Mouse (Mus musculus) monocyte, adult 5-6 weeks (primary cell): Measurements from ENCODE around the gene Erc1. TPM values are rescaled to one million over a fixed set of nuclear protein-coding genes. Genes with fewer than 3 reads are reported as not detected.
"Not testable (repeated sequence)": the region's sequence is repeated elsewhere in the genome, so short reads cannot be mapped to it uniquely, and the experiment has no call there.

ENCODE experiments used
- ATAC-seq: fragments of 153-309, 156-312 bp; replicated peaks from 2 replicates; pipeline ENCODE4 v1.8.0; 2017; ENCODE audit warnings: mild to moderate bottlenecking; ENCODE audit not compliant: low TSS enrichment, insufficient number of reproducible peaks, severe bottlenecking, poor library complexity, low FRiP score
- total RNA-seq: library from RNA; stranded (forward); fragments of 200-1000, 200-491, 200-594 nt; gene quantifications from 3 replicates; pipeline ENCODE4 v1.2.3, GENCODE M21; 2017

Gene Erc1
- total RNA-seq, 1 experiment from 2014 or later, result 6.7 TPM

DNA sequence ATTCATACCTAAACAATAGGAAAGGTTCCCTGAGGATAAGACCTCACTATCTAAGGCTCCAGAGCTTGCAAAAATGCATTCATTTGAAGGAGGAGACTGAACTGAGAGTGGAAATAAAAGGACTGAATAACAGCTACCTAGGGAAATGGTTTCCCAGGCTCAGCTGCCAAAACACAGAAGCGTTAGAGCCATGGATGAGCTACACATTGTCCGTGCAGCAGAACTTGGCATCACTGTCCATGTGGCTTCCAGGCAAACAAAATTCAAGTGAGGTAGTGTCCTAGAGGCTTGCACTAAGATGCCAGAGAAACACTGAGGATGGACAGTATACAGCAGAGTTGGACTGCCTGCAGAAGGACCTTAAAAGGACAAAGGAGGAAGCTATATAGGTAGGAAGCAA, 112.0 kb downstream of the Erc1 start:
- no peak for ATAC-seq

DNA sequence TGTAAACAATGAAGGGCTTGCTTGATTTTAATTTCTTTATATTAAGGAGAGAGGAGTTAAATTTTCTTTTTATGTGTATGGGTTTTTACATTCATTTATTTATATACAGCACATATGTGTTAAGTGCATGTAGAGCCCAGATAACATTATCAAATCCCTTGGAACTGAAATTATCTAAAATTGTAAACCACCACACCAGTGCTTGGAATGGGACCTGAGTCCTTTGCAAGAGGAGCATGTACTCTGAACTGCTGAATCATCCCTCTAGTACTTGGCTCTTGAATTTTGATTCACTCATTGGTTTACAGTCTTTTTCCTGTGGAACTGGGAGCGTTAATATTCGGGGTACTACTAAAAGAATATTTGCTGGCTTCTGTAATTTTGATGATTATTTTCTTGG, 116.8 kb downstream of the Erc1 start:
- no peak for ATAC-seq

DNA sequence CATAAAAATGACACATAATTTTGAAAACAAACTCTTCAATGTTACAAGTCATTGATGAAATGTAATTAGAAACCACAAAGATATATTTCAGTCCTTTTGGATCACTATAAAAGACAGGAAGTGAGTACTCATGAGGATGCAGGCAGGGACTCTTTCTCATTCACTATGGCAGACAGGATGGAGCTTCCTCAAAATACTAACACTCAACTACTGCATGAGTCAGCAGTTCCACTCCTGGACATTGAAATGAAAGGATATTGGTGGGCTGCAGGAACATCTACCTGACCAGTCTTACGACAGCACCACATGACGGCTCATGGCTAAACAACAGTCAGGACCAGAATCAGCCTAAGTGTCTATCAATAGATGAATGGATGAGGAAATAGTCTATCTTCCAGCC, 132.7 kb downstream of the Erc1 start:
- ATAC-seq, result no peak

DNA sequence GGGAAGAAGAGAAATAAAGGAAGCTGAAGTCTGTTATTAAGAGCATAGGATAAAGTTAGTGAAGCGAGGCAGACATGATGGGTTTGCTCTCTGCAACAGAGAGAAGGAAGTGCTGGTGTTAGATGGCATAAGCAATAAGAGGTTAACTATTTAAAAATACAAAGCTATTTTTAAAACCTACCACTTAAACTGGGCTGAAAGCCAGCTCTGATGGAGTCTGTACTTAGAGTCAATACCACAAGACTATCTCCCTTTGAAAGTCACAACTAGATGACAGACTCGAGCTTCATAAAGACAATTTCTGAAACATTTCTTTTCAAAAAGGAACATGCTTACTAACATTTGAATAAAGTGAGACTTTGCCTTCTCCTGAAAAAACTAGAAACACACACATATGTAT, 134.0 kb downstream of the Erc1 start:
- no peak for ATAC-seq

DNA sequence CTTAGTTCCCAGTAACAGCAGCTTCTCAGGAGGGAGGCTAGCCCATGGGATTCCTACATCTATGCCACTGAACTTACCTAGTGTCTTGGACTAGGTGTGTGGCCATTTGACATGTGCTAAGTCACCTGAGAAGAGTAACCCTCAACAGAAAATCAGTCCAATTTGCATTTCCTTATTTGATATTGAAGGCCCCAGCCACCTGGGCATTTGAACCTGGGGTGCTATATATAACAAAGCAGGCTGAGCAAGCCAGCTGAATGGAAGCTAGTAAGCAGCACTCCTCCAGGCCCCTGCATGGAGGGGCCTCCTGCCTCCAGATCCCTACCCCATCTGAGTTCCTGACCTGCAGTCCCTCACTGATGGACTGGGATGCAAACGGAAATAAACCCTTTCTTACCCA, 135.5 kb downstream of the Erc1 start:
- no peak for ATAC-seq

DNA sequence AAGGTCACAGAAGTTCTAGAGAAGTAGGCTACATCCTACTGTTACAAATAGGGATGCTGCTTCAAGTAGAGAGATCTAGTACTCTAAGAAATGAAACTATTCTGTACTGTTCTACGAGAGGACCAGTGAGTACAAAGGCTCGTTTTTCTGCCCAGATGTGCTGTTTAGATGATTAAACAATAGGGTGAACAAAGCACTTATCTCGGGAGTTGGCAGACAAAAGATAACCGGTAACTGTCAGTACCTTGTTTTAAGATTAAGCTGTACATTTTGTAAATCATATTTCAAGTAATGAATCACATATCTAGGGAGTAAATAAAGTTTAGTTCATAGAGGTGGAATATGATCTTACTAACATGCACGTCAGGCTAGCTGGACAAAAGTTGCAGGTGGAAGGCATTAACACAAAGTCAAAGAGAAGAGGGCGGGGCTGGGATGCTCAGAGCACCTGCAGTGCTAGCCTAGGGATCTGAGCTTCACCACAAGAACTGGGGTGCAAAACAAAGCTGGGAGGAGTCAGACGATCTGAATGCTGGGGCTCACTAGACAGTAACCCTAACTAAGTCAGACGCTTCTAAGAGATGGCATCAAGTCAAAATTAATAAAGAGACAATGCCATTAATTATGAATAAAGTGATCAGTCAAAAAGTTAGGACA, 136.2 kb downstream of the Erc1 start:
- ATAC-seq, result no peak

DNA sequence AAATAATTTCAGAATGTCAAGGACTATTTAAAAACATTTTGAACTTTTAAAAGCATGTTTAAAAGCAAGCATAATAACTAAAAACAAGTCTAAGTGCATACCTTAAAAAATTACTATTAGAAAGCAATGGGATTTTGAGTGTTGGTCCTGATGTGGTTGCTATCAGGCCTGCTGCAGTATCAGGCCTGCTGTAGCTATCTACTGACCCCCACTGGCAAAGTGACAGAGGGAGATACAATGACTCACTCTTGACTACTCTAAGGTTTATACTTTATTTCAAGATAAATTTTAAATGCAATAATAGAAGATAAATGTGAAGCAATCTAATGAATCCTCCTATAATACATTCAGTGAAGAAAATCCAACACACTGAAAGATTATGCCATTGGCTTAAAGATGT, 138.4 kb downstream of the Erc1 start:
- ATAC-seq, result no peak

DNA sequence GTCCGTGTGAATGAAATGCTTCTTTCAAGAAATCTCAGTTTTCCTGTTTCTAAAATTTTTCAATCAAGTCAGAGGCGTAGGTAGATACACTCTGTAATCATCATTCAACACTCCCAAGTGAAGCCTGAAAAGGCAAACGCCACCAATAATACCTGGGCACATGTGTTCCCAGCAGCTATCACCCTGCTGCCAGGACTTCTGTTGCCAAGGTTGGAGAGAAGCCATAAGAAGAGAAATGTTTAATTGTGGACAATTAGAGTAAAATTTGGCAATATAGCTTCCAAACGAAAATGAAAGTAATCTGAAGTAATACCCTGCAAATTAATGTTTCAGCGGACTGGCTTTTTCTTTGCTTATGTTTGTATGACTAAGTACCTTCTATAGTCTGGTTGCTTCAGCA, 140.1 kb downstream of the Erc1 start:
- no peak for ATAC-seq

DNA sequence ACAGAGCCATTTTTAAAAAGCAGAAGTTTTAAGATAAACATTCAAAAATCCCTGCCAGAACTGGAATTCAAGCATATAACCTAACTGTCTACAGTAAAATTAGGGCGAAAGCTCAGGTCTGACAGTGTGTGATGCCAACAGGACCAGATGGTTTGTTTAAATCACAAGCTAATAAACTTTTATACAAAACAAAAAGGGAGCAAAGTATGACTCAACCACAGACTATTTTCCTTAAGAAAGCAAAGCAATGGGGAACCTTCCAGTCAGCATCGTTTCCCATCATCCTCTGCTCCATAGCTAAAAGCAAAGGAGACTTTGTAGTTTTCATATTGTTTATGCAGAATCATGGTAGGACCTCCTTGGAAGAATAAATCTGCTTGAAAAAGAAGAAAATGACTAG, 143.1 kb downstream of the Erc1 start:
- no peak for ATAC-seq

DNA sequence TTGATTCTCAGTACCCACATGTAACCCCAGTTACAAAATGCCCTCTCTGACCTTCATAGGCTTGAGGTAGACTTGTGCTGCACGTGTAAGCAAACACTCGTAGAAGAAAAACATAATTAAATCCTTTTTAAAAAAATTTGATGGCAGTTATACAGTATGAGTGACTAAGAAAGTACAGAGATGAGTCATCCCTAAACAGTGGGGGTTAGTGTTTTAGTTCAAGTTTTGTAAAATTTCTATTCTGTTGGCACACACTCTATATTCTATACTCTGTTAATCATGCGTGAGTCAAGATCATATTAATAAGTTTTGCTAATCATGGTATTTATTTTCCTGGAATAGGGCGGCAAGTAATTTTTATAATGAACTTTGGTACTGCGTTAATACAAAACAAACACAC, 155.2 kb downstream of the Erc1 start:
- ATAC-seq, result no peak

DNA sequence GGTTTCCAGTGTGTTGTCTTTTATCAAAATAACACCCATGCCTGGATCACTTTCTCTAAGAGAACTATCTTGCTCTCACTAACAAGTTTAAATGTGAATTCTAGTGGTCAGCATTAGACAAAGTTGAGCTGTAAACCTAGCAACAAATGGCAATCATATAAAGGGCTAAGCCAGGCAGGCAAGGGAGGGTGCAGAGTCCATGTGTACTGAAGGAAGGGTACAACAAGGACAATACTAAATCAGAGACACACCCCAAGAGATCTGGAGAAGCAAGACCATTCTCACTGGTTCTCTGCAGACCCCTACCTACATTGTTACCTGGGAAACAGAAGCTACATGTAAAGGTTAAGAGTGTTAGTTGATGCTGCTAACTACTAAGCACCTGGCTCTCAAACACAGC, 161.5 kb downstream of the Erc1 start:
- ATAC-seq, result no peak

DNA sequence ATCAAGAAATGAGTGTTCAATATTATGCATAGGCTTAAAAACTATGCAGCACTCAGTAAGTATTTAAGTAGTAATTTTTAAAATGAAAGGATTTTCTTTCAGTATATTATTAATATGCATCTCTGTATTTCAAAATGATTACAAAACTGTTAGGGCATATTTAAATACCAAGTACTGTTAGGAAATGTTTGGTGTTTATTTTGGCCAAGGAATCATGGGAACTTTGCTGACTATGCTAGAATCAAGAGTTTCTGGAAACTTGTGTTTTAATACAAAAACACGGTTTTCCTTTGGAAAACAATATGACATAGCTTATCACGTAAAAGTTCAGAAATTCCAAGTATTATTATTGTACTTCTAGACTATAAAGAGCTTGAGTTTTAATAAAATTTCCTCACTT, 167.2 kb downstream of the Erc1 start:
- no peak for ATAC-seq

DNA sequence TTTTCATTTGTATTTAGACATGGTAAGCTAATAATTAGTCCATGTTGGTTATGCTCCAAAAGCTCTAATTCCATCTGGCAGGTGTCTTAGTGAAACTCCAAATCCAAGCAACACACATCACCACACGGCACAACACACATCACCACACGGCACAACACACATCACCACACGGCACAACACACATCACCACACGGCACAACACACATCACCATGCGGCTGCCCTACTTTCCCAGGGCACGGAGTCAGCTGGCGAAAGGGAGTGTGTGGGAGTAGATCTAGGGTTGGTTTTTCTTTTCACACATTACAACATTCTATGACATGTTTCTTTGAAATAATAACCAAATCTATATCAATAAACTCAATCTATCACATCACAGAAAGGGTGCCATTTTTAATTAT, 173.2 kb downstream of the Erc1 start:
- ATAC-seq, result no peak

DNA sequence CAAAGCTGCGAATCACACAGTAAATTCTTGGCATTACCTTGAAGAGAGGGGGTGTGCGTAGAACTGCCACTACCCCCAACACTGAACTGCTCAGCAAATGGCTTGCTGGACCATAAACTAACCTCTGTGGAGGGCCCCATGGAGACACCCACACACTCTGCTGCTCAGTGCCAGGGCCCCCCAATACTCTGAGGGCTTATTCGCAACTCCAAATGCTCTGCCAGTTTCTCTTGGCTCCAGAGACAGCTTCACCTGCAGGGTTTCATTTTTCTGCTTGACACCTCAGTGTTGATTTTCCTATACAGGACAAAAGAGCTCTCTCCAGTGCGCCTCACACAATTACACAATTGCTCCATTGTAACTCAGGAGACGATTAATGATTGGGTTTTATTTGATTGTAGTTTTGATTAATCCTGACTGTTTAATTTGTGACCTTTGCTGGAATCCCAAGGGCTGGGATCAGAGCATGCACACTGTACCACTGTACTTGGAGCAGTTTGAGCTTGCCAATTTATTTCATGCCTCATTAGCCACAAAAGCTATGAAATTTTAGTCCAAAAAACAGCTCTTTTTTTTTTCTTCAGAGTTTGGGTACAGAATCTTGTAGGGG, 173.7 kb downstream of the Erc1 start:
- no peak for ATAC-seq

DNA sequence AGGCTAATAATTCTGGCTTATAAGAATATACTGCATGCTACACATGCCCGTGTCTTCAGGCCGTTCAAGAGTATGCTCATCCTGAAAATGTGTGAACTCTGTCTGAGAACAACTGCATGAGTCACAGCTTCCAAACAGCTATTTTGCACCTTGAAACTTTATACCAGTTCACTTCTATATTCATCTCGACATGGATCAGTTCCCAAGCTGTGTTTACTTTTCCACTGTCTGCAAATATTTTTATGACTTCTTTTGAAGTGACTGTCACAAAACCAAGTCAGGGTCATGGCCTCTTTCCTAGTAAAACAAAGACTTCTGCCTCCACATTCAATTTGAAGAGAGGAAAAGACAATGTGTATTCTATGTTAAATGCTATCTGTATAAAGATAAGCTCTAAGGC, 178.2 kb downstream of the Erc1 start:
- no peak for ATAC-seq

DNA sequence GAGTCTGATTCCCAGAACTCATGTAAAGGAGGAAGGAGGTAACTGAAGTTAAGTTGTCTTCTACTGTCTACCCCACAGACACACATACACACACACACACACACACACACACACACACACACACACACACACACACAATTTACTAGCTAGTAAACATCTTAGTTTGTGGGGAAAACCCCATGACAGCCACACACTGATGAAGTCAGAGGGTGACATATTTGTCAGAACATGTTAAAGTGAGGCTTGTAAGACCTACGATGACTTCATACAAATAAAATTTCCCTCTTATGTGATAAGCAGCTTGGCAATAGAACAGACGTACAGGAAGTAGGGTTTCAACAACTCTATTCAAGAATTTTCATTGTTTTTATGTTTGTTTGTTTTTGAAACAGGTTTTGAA, 185.0 kb downstream of the Erc1 start:
- no peak for ATAC-seq

DNA sequence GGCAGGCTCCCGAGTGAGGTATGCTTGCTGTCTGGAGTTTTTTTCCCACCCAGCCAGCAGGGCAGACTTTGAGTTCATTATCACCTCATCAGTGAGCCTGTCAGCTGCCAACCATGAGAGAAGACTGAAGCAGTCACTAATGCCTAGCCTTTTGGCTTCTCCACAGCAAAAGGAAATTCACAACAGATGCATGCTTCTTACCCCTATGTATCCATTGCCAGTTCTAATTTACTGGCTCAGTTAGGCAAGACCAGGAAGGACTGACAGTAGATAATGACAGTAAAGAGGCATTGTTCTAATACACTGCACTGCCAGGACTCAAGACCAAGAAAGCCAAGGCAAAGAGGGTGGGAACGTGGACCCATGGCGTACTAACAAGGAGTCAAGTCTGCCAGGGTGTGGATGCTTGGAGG, 186.9 kb downstream of the Erc1 start:
- no peak for ATAC-seq

DNA sequence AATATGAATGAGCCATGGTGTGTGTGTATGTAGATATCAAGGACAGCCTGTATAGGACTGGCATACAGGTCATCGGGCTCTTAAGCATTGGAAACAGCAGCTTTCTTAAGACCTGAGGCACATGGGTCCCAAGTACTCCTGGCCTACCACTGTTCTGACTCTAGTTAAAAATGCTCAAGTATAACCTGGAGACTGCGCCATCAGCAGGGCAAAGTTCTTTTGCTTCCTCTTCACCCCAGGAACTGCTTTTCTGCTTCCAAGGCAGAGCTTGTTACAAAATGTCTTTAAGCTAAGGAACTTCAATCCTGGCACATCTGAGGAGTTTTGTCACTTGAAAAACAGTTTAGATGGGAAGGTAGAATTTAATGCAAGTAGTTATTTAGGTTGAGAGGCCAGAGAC, 189.5 kb downstream of the Erc1 start:
- ATAC-seq, result no peak

DNA sequence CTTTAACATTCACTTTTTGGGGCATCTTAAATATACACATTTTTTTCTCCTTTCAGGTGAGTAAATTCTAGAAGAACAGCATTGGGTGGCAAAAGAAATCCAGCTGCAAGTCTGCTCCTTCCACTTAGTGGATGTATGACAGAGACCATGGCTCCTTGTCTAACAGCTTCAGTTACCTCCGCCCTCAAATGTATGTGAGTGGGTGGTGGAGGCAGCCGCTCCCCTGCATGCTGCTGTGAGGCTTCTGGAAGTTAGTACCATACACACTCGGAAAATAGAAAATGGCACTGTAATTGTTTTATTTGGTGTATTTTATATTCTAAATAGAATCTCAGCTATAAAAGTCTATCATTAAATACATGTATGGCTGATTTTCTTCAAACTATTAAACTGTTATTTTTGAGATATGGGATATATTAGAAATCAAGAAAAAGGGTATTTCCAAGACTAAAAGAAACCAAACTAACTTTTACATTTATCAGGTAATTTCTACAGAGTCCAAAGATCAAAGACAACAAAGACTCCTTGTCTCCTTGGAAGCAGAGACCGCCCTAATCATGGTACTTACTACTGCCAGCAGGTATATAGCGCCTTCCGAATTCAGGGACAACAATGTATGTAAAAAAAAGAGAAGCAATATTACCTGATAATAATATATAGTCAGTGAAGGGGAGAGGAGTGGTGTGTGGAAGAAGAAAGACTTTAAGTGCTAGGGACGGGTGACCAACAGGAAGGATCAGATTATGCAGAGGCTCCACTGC, 190.4 kb downstream of the Erc1 start:
- ATAC-seq, result no peak

DNA sequence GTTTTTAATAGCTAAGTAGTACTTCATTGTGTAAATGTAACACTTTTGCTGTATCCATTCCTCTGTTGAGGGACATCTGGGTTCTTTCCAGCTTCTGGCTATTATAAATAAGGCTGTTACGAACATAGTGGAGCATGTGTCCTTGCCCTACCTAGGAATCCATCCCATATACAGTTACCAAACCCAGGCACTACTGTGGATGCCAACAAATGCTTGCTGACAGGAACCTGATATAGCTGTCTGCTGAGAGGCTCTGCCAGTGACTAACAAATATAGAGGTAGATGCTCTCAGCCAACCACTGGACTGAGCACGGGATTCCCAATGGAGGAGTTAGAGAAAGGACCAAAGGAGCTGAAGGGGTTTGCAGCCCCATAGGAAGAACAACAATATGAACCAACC, 193.2 kb downstream of the Erc1 start:
- not testable (repeated sequence) for ATAC-seq
